Mouse (Mus musculus) layer of hippocampus, adult 9-11 months (tissue): Measurements from ENCODE around the gene Prkcq.
A peak's percentile ranks its signal among the peaks of the same experiment; 100 is the strongest.

ENCODE experiments used
- DNase-seq: peaks from one replicate; pipeline ENCODE4 v3.0.0; 2022

Prkcq gene

GRCm38 (mm10) chr2:11224808-11225484, 53.0 kb downstream of the Prkcq start:
- DNase-seq: no peak

GRCm38 (mm10) chr2:11225485-11225876, 53.6 kb downstream of the Prkcq start:
- DNase-seq: no peak

GRCm38 (mm10) chr2:11226555-11226954, 54.6 kb downstream of the Prkcq start:
- no peak for DNase-seq

- no peak for DNase-seq
These were observed 57.2 kb downstream of the Prkcq start for GRCm38 (mm10) chr2:11229126-11229525.

- no peak for DNase-seq
These were observed 59.2 kb downstream of the Prkcq start for GRCm38 (mm10) chr2:11231118-11231517.

GRCm38 (mm10) chr2:11231988-11232387, 60.1 kb downstream of the Prkcq start:
- DNase-seq: no peak

GRCm38 (mm10) chr2:11238254-11238653, 66.3 kb downstream of the Prkcq start:
- DNase-seq: no peak

GRCm38 (mm10) chr2:11239523-11239922, 67.6 kb downstream of the Prkcq start:
- peak; percentile 24 for DNase-seq

- no peak for DNase-seq
These were observed 74.0 kb downstream of the Prkcq start for GRCm38 (mm10) chr2:11245926-11246325.

- DNase-seq: peak; percentile 14
These were observed 82.0 kb downstream of the Prkcq start for GRCm38 (mm10) chr2:11253945-11254344.

GRCm38 (mm10) chr2:11254446-11254845, 82.5 kb downstream of the Prkcq start:
- DNase-seq: no peak

- DNase-seq: no peak
These were observed 85.4 kb downstream of the Prkcq start for GRCm38 (mm10) chr2:11257260-11257850.

GRCm38 (mm10) chr2:11258181-11258580, 86.3 kb downstream of the Prkcq start:
- no peak for DNase-seq

GRCm38 (mm10) chr2:11259361-11259760, 87.5 kb downstream of the Prkcq start:
- no peak for DNase-seq

GRCm38 (mm10) chr2:11264836-11265235, 92.9 kb downstream of the Prkcq start:
- no peak for DNase-seq

GRCm38 (mm10) chr2:11265455-11265854, 93.5 kb downstream of the Prkcq start:
- DNase-seq: no peak

- DNase-seq: no peak
These were observed 94.4 kb downstream of the Prkcq start for GRCm38 (mm10) chr2:11266294-11266693.

GRCm38 (mm10) chr2:11278965-11279364, 107.1 kb downstream of the Prkcq start:
- no peak for DNase-seq

GRCm38 (mm10) chr2:11280247-11280646, 108.3 kb downstream of the Prkcq start:
- DNase-seq: no peak

- no peak for DNase-seq
These were observed 116.1 kb downstream of the Prkcq start for GRCm38 (mm10) chr2:11287834-11288530.

GRCm38 (mm10) chr2:11288531-11288846, 116.6 kb downstream of the Prkcq start:
- peak; percentile 81 for DNase-seq

- no peak for DNase-seq
These were observed 119.0 kb downstream of the Prkcq start for GRCm38 (mm10) chr2:11290931-11291330.

GRCm38 (mm10) chr2:11291570-11292405, 119.9 kb downstream of the Prkcq start:
- DNase-seq: no peak
